Mouse (Mus musculus) C2C12 (cell line): ENCODE results near the gene R3hdml. TPM values are rescaled to one million over a fixed set of nuclear protein-coding genes. Genes with fewer than 3 reads are reported as not detected.

ENCODE experiments used
- H3K27me3 ChIP-seq: one replicate; pipeline ENCODE4 v1.6.1; 2011; ENCODE audit not compliant: control insufficient read depth, insufficient read depth, insufficient read length
- H3K36me3 ChIP-seq: one replicate; pipeline ENCODE4 v1.6.1; 2011; ENCODE audit not compliant: control insufficient read depth, insufficient read depth
- H3K4me3 ChIP-seq: one replicate; pipeline ENCODE4 v1.5.1; 2011; ENCODE audit warnings: mild to moderate bottlenecking, control low read depth; ENCODE audit not compliant: poor library complexity, insufficient read depth, severe bottlenecking
- H3K79me2 ChIP-seq: one replicate; pipeline ENCODE4 v1.6.1; 2011; ENCODE audit not compliant: control insufficient read depth, insufficient read depth
- H3K79me3 ChIP-seq: one replicate; pipeline ENCODE4 v1.6.1; 2011; ENCODE audit warnings: low read depth, control low read depth
- H3ac ChIP-seq: one replicate; pipeline ENCODE3; 2011; ENCODE audit warnings: low read depth; ENCODE audit not compliant: control insufficient read depth, insufficient read length
- CEBPB ChIP-seq: IDR thresholded peaks from one replicate; pipeline ENCODE4 v1.6.1; 2011; ENCODE audit warnings: low read depth, mild to moderate bottlenecking, control low read depth, moderate library complexity
- CTCF ChIP-seq: IDR thresholded peaks from one replicate; pipeline ENCODE4 v1.5.1; 2011; ENCODE audit not compliant: control insufficient read depth, insufficient read depth, insufficient read length
- FOSL1 ChIP-seq: IDR thresholded peaks from one replicate; pipeline ENCODE4 v1.8.0; 2011; ENCODE audit warnings: mild to moderate bottlenecking, low read length; ENCODE audit not compliant: poor library complexity, insufficient read depth, severe bottlenecking
- MAX ChIP-seq: IDR thresholded peaks from one replicate; pipeline ENCODE4 v1.6.1; 2011; ENCODE audit warnings: mild to moderate bottlenecking, control low read depth
- MYOD1 ChIP-seq: IDR thresholded peaks from one replicate; pipeline ENCODE4 v1.6.1; 2011; ENCODE audit warnings: low read depth; ENCODE audit not compliant: control insufficient read depth, insufficient read length
- MYOG ChIP-seq: IDR thresholded peaks from one replicate; pipeline ENCODE4 v1.6.1; 2011; ENCODE audit not compliant: control insufficient read depth, insufficient read length; ENCODE audit errors: extremely low read depth
- USF1 ChIP-seq: IDR thresholded peaks from one replicate; pipeline ENCODE4 v1.6.1; 2011; ENCODE audit warnings: low read depth, mild to moderate bottlenecking, control low read depth, moderate library complexity
- polyA plus RNA-seq: library from polyadenylated mRNA; unstranded; fragments of >200 nt; fragmentation: generic; extraction: Trizol; gene quantifications from one replicate; pipeline ENCODE4 v1.2.1, GENCODE M21; 2012; ENCODE audit warnings: missing spikeins

Gene R3hdml
- polyA plus RNA-seq, 1 experiment, result 0.32 TPM

DNA sequence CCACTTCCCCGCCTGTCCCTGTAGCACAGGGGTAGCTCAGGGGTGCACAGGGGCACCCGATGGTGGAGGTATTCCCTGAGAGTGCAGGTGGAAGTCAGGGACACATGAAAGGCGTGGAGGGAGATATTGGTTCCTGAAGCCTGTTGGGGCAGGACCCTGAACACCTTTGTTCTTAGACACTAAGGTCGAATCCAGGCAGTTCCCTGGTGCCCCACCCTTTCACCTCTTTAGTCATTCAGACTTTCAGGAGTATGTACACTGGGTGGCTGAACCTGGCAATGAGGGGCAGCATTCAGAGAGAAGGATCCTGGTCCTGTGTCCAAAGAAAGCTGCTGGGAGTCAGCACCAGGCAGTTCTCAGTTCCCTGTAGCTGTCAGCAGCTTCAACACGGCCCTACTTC is 29.7 kb upstream of the R3hdml start:
- Histone ChIP-seq H3K79me3 (no peaks in the 10 kb centered on the region), H3K4me3 (no peak overlapping the region), H3K36me3 (no peaks in the 10 kb centered on the region), H3K79me2 (no peaks in the 10 kb centered on the region), H3K27me3 (peaks cover 21% of the 10 kb centered on the region), H3ac (no peak overlapping the region)
- no peak for TF ChIP-seq FOSL1
- TF ChIP-seq MAX, result no peak
- no peak for TF ChIP-seq MYOD1
- TF ChIP-seq USF1, result no peak
- TF ChIP-seq CEBPB, result no peak
- TF ChIP-seq MYOG, result no peak
- TF ChIP-seq CTCF, result no peak

DNA sequence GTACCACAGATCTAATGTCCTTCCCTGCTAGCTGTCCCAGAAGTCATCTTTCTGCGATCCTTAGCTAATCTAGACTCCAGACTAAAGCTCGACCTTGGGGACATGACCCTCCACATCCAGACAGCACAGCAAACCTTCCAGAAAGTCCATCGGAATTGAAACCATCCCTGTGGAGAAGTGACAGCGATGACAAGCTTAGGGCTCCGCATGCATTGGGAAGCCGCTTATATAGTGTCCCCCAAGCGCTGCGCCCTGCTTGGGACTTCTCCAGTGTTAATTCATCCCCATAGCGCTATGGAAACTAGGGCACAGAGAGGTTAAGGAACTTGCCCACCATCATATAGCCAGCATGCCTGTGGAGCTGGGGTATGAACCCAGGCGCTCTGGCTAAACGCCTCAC is 29.3 kb upstream of the R3hdml start:
- TF ChIP-seq MAX, result no peak
- TF ChIP-seq FOSL1, result no peak
- no peak for TF ChIP-seq MYOD1
- no peak for TF ChIP-seq CTCF
- no peaks in the 10 kb centered on the region for H3K79me3 ChIP-seq

GRCm38 (mm10) chr2:163463251-163463769 is 28.8 kb upstream of the R3hdml start:
- Histone ChIP-seq H3K36me3 (peaks cover 6% of the 10 kb centered on the region), H3ac (no peak overlapping the region), H3K4me3 (no peak overlapping the region), H3K27me3 (peaks cover 13% of the 10 kb centered on the region), H3K79me3 (no peaks in the 10 kb centered on the region), H3K79me2 (no peaks in the 10 kb centered on the region)
- TF ChIP-seq CTCF, result no peak
- no peak for TF ChIP-seq MYOD1
- no peak for TF ChIP-seq MYOG
- no peak for TF ChIP-seq MAX
- no peak for TF ChIP-seq FOSL1
- no peak for TF ChIP-seq CEBPB
- no peak for TF ChIP-seq USF1

More for the DNA sequence above, 29.3 kb upstream of the R3hdml start:
- Histone ChIP-seq H3K36me3 (peaks cover under 1% of the 10 kb centered on the region), H3K79me2 (no peaks in the 10 kb centered on the region), H3ac (no peak overlapping the region), H3K27me3 (peaks cover 18% of the 10 kb centered on the region), H3K4me3 (no peak overlapping the region)

- H3K4me3 ChIP-seq, result no peak overlapping the region
- peaks cover 7% of the 10 kb centered on the region for H3K27me3 ChIP-seq
- TF ChIP-seq CTCF (no peak), MYOD1 (no peak), CEBPB (no peak), FOSL1 (no peak), MAX (no peak), USF1 (no peak), MYOG (no peak)
- no peaks in the 10 kb centered on the region for H3K79me2 ChIP-seq
- no peaks in the 10 kb centered on the region for H3K79me3 ChIP-seq
- H3K36me3 ChIP-seq, result peaks cover 13% of the 10 kb centered on the region
- H3ac ChIP-seq, result no peak overlapping the region
Measured at GRCm38 (mm10) chr2:163463998-163464397, 28.1 kb upstream of the R3hdml start.

DNA sequence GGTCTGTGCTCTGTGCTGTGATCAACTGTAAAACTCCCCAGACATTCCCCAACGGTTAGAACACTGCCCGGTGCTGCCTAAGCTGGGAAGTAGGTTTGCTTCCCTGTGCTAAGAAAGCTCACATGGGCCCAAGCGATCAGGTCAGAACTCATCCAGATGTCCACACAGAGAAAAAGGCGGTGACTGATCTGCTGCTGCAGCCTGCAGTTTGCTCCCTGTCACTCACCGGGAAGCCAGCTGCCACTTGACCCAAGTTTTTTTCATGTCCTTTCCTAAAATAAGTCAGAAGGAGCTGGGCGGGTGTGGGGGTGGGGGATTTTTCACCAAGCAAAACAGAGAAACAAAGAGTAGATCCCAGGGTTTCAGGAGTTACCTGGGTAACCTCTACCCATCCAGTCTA is 27.6 kb upstream of the R3hdml start:
- peaks cover 19% of the 10 kb centered on the region for H3K36me3 ChIP-seq
- no peak overlapping the region for H3K4me3 ChIP-seq
- no peaks in the 10 kb centered on the region for H3K79me3 ChIP-seq
- no peaks in the 10 kb centered on the region for H3K79me2 ChIP-seq
- no peak for TF ChIP-seq MAX
- no peak for TF ChIP-seq MYOG
- TF ChIP-seq FOSL1, result no peak
- TF ChIP-seq CTCF, result no peak
- TF ChIP-seq USF1, result no peak
- TF ChIP-seq MYOD1, result no peak
- TF ChIP-seq CEBPB, result no peak
- H3K27me3 ChIP-seq, result peaks cover 2% of the 10 kb centered on the region
- H3ac ChIP-seq, result no peak overlapping the region

GRCm38 (mm10) chr2:163466771-163467170 is 25.3 kb upstream of the R3hdml start:
- Histone ChIP-seq H3ac (no peak overlapping the region), H3K79me2 (peaks cover 12% of the 10 kb centered on the region), H3K4me3 (no peak overlapping the region), H3K36me3 (peaks cover 21% of the 10 kb centered on the region), H3K27me3 (no peaks in the 10 kb centered on the region), H3K79me3 (peaks cover 4% of the 10 kb centered on the region)
- TF ChIP-seq FOSL1 (no peak), USF1 (peak; percentile 71), MYOG (no peak), MYOD1 (no peak), MAX (peak; percentile 18), CEBPB (no peak)
